Mouse (Mus musculus) C2C12 (cell line): ENCODE measurements around the gene Gtsf1l.

Experiments used
- CTCF ChIP-seq: IDR thresholded peaks from one replicate; pipeline ENCODE4 v1.5.1; 2011; ENCODE audit not compliant: control insufficient read depth, insufficient read depth, insufficient read length
- MAX ChIP-seq: IDR thresholded peaks from one replicate; pipeline ENCODE4 v1.6.1; 2011; ENCODE audit warnings: mild to moderate bottlenecking, control low read depth
- MYOD1 ChIP-seq: IDR thresholded peaks from one replicate; pipeline ENCODE4 v1.6.1; 2011; ENCODE audit warnings: low read depth; ENCODE audit not compliant: control insufficient read depth, insufficient read length
- USF1 ChIP-seq: IDR thresholded peaks from one replicate; pipeline ENCODE4 v1.6.1; 2011; ENCODE audit warnings: low read depth, mild to moderate bottlenecking, control low read depth, moderate library complexity

DNA sequence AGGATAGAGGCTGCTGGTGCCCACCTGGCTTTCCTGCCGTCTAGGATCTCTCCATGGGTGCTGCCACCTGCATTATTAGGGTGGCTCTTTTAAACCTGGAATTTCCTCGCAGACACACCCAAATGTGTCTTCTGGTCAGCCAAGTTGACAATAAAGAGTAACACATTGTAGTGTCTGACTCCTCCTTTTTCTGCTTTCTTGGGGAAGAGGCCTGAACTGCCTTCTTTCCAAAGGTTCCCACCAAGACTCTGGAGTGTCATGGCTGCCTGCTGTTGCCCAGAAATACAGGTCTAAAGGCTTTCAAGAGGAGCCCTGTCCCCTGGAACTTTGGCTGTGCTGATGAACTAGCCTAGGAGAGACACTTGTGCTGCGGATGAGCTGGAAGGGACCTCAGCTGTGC lies 3.1 kb downstream of the Gtsf1l start:
- TF ChIP-seq CTCF (no peak), MAX (no peak), MYOD1 (no peak), USF1 (no peak)
